Mouse (Mus musculus) kidney, postnatal 10 days (tissue): ENCODE measurements around the gene Gap43.
"Not testable (repeated sequence)": the region's sequence is repeated elsewhere in the genome, so short reads cannot be mapped to it uniquely, and the experiment has no call there.

Experiments used
- DNase-seq: peaks from one replicate; pipeline ENCODE4 v3.0.0; 2021; ENCODE audit warnings: mixed read lengths

Gene Gap43

DNA sequence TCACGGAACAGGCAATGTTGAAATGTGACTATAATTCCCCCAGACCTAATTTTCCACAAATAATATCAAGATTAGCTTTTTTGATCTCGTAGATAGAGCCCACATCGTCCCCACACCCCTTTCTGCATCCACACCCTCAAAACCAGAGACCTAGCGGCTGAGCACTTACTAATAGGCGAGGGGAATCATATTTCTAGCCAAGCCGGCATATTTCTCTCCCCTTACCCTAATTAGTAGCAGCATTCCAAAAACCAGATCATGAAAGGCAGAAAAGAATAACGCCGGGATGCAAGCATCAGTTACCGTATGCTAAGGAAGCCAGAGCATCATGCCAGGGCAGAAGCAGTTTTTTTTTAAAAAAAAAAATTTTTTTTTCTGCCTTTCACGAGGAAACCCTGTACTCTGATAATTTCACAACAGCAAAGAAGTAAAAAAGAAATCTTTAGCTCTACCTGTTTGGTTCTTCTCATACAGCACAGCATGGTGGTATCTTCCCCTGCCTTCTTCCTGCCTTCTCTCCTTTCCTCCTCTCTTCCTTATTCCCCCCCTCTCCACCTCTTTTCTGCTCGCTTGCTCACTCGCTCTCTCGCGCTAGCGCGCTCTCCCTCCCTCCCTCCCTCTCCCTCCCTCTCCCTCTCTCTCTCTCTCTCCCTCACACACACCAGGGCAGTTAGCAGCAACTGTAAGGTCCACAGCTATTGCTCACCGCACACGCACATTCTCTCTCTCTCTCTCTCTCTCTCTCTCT lies at the start of gene Gap43:
Gene Gap43 (minus strand): TSS at position 631 of the 748 bp plus-strand sequence.
- no peak for DNase-seq

- DNase-seq, result no peak
These were observed 40.9 kb upstream of the Gap43 start for GRCm38 (mm10) chr16:42381328-42381838.

DNA sequence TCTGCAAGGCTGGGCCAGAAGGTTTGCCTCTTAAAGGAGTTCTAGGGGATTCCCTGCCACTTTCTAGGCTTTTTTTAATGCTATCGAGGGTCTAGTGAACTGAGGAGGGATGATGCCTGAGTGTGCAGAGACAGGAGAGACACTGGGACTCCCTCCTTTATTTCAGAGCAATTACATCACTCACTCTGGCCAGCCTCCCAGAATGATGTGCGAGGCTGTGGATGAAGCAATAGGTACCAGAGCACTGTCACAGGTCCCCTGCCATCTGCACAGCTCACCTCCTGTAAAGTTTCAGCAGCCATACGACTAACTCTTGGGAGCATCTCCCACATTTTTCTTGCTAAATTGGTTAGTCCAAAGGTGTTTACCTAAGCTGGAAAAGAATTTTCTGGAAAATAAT lies 40.2 kb upstream of the Gap43 start:
- no peak for DNase-seq

GRCm38 (mm10) chr16:42370148-42370547 lies 29.7 kb upstream of the Gap43 start:
- no peak for DNase-seq

- DNase-seq, result no peak
These were observed 28.9 kb upstream of the Gap43 start for GRCm38 (mm10) chr16:42369346-42369745.

- no peak for DNase-seq
These were observed 19.6 kb upstream of the Gap43 start for GRCm38 (mm10) chr16:42360061-42360460.

- no peak for DNase-seq
These were observed 17.6 kb upstream of the Gap43 start for GRCm38 (mm10) chr16:42358058-42358457.

DNA sequence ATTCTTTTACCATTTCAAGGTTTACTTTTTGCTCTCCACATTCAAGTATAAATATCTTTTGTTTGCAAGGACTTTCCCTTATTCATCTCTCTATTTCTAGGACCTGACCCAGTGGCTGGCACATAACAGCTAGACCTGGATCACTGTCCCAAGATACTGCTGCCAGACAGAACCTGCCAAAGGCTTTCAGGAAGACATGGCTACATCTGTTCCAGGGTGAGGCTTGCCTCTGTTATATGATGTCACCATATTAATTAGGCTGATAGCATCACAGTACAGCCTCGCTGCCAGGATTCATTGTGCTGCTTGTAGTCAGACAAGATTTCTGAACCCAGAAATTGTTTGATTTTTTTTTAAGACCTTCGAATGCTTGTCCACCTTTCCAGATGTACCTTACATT lies 9.6 kb upstream of the Gap43 start:
- no peak for DNase-seq

- not testable (repeated sequence) for DNase-seq
These were observed 414 bp upstream of the Gap43 start for GRCm38 (mm10) chr16:42340865-42341264.

DNA sequence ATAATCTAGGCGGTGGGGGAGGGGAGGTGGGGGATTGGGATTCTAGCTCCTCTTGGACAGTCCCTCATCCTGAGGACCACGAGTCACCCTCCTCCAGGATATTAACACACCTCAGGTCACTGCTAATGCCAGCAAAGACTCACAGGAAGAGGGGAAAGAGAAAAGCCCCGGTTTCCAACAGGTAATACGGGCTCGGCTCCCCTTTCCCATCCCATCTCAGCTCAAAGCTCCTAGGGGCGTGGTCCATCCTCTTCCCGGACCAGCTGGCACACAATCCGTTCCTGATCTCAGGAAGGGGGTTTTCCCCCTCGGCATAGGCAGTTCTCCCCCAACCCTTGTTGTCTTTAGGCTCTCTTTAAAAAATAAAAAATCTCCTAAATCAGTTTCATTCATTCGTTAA lies 939 bp downstream of the Gap43 start:
- DNase-seq, result no peak

- no peak for DNase-seq
These were observed 1.5 kb downstream of the Gap43 start for GRCm38 (mm10) chr16:42338987-42339386.

DNA sequence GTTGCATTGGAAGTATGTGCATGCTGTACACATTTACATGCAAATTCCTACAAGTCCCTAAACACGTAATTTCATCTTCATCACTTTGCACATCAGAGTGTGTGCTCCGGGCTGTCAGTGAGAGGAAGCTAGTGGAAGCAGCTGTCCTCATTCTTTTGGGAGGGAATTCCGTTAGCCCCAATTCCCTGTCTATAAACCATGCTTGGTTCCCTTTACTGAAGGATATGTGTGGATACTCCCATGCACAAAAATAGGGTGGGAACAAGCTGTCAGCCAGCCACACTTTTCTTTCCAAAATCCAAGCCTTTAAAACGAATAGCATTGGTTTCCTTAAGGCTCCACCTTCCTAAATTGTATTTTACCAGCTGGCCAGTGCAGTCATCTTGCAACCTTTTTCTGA lies 2.1 kb downstream of the Gap43 start:
- DNase-seq, result no peak

DNA sequence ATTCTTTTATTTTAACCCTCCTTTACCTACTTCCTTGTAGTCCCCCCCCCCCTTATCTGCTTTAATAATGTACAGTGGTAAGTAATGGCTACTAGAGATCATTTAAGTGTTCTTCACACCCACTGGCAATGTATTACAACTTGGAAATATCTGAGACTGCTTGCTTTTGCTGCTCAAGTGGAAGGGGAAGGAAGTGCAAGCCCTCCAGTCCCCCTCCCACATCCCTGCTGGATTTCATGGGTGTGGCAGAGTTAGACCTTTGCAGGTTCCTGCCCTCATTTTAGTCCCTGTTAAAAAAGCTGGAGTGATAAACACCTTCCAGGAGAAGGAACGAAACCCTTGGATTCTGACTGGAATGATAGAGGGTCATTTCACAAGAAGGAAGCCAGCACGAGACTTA lies 2.8 kb downstream of the Gap43 start:
- DNase-seq, result no peak

DNA sequence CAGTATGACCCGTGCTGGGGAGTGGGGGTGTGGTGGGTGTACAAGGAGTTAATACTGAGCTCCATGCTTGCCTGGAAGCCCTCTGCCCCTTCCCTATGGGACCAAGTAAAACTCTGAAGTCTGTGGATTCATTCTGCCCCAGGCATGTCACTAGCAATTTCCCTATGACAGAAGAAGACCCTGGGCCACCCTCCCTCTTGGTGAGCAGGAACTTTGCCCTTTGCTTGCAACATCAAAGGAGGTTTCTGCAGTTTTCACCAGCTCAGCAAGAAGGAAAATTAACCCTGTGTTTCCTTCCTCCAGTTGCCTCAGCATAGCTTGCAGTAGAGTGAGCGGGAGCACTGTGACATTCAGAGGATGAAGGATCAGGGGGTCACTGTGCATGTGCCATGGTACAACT lies 3.8 kb downstream of the Gap43 start:
- DNase-seq, result no peak

DNA sequence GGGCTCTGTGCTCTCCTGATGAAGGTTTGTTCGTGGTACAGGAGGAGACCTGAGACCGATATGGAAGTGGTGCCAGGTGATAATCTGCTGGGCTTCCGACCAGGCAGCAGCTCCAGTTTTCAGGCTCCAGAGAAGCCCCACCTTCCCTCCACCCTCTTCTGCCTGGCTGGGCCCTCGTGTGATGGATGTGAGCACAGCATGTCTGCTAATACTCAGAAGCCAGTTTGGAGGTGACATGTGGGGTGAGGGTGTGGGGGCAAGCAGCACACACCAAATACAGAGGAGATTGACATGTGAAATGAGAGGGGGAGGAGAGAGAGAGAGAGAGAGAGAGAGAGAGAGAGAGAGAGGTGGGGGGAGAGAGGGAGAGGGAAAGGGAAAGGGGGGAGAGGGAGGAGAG lies 8.1 kb downstream of the Gap43 start:
- no peak for DNase-seq

DNA sequence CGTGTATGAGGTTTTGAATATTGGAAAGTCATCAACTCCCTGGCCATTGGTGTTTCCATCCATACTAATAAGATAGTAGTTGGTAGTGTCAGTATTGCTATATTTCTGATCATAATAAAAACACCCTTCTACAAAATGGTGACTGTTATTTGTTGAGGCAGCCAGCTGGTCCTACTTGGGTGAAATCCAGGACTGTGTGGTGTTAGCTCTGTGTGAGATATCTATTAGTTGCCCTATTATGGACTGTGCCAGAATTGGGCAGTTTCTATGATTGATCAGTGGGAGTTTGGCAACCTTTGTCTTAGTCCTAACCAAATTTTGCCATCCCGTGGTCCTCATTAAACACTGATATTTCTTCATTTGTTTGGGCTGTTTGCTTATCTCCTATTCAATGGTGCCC lies 14.3 kb downstream of the Gap43 start:
- DNase-seq, result no peak

GRCm38 (mm10) chr16:42325536-42325935 lies 14.9 kb downstream of the Gap43 start:
- DNase-seq, result no peak

DNA sequence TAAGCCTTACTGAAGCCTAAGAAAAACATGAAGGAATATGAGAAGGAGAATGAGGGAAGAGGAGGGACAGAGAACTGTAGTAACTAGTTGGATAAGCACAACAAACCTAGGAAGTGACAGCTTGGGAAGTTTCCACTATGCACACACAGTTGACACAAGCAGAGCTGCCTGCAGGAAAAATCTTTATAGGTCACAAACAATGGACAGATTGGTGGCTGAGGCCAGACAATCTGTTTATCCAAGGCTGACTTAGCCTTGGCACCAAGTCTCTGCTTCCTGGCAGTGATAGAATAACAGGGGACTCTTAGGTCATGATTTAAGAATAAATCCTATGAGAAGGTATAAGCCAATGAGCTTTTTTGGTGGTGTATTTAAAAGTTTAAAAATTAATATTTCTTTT lies 20.6 kb downstream of the Gap43 start:
- no peak for DNase-seq

DNA sequence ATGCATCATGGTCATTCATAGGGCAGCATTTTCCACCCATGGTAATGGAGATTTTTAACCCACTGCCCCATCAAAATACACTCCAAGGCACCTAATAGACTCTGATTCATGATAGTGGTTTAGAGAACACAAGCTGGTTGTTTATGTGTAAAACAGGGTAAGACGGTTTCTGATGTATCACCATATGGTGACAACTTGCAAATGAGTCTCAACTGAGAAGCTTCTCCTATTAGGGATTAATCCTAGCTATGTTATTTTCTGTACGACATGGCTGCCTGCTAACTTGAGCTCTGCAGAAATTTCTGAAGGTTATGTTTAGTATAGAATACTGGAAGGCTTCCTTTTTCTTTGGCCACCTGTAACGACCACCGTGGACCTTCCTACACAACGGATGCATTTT lies 21.1 kb downstream of the Gap43 start:
- no peak for DNase-seq

GRCm38 (mm10) chr16:42312125-42312524 lies 28.3 kb downstream of the Gap43 start:
- DNase-seq, result no peak

DNA sequence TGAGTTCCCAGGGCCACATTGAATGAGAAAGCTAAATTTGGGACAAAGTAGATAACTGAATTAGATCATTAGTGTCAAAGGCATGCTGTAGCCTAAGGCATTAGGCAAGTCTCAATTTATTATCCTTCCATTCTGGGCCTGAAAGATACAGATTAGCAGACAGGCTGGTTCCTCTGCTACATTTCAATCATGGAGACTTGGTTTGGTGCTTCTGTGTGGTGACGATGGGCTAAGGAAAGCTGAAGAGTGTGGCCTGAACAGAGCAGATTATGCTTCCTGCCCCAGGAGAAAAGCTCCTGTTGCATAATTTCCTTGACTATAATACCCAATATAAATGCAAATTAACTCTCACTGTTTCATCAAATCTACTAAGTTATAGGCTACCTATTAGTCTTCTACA lies 31.7 kb downstream of the Gap43 start:
- DNase-seq, result no peak

DNA sequence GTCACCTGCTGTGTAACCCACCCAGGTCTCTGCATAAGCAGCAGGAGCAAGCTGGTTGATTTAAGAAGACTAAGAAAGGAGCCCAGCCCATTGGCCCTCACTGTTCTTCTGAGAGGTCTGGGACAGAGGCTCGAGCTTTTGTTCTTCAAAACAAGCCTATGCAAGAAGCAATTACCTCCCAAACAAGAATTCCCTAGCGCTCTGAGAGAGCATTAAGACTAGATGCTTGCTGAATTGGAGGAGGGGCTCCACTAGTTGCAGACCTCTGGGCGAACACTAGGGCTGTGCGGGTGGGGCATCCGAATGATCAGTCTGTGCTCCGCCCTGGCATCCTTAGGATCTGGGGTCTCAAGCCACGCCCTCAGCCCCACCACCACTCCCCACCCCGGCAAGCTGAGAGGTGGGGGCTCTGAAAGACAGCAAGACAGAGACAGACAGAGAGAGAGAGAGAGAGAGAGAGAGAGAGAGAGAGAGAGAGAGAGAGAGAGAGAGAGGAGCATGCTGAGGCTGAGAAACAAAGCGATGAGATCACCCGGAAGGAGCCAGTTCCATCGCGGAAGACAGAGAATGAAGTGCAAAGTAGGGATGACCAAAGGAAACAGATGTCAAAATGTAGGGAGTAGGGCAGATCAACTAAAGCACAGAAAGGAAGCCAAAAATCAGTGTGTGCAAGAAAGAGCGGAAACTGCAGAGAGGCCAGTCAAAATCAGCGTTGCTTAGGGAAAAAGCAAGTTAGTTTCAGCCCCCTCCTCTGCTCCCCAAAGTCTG lies 34.3 kb downstream of the Gap43 start:
- DNase-seq, result peak; percentile 30

DNA sequence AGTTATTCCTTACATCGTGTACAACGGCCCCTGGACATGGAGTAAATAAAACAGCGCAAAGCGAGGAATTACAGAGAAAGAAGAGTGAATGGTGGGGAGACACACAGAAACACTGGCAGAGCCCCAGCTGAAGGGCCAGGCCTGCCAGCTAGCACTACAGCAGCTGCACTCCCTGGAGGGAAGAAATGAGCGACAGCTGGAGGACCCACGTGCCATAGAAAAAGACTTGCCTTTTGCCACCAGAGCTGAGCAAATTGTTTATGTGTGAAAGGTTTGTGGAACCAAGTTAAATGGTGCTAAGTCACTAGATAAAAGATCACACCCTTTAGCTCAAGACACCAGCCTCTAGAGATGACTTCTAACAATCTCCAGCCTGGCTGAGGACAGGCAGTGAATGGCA lies 37.0 kb downstream of the Gap43 start:
- DNase-seq, result peak; percentile 10

- DNase-seq, result no peak
These were observed 46.0 kb downstream of the Gap43 start for GRCm38 (mm10) chr16:42294481-42294880.
